Mouse (Mus musculus) lung, adult 2 months (tissue): ENCODE measurements at regions not wholly inside any gene's neighbourhood (a gene's known extent, or its start where the extent isn't known, plus 50 kb on each side); places are given as distances from the start of the nearest gene placed in this dataset.

Experiments used
- CTCF ChIP-seq: fragments of 200-500 bp; IDR thresholded peaks from 2 replicates; pipeline ENCODE4 v1.5.1; 2011; ENCODE audit warnings: mild to moderate bottlenecking, low read length, control low read depth; ENCODE audit not compliant: insufficient read depth
- POLR2A ChIP-seq: fragments of 200-500 bp; IDR thresholded peaks from 2 replicates; pipeline ENCODE4 v1.6.1; 2011; ENCODE audit warnings: low read depth, mild to moderate bottlenecking, control low read depth, low read length, borderline replicate concordance; ENCODE audit errors: extremely low read depth

GRCm38 (mm10) chr14:86297991-86298390, 843.0 kb downstream of the Diaph3 start:
- TF ChIP-seq POLR2A (no peak), CTCF (no peak)
